Mouse (Mus musculus) effector memory CD4-positive, alpha-beta T cell, adult 7 months (primary cell): ENCODE results near the gene Prl3d2. TPM values are rescaled to one million over a fixed set of nuclear protein-coding genes. Genes with fewer than 3 reads are reported as not detected.

ENCODE experiments used
- polyA plus RNA-seq: library from polyadenylated mRNA; unstranded; fragments of 100-300 nt; shearing (Covaris generic); gene quantifications from one replicate; pipeline ENCODE4 v1.2.1, GENCODE M21; 2017

Gene Prl3d2
- polyA plus RNA-seq = not detected

DNA sequence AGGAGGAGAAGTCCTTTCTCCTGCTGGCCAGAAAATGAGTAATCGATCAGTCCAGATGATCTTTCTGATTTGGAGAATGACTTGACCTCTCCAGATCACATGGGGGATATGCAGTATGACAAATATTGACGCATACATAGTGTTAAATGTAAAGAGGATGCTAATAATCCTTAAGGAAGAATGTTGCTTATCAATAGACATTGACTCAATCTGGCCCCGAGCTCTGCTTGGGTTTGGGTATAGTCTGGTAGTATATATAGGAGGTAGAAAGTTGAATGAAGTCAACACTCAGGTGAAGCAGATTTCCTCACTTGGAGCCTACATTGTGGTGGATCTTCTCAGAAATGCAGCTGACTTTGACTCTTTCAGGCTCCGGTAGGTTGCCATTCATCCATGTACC lies at the start of gene Prl3d2:
Gene Prl3d2 (plus strand): TSS at position 301 of the 400 bp plus-strand sequence.

DNA sequence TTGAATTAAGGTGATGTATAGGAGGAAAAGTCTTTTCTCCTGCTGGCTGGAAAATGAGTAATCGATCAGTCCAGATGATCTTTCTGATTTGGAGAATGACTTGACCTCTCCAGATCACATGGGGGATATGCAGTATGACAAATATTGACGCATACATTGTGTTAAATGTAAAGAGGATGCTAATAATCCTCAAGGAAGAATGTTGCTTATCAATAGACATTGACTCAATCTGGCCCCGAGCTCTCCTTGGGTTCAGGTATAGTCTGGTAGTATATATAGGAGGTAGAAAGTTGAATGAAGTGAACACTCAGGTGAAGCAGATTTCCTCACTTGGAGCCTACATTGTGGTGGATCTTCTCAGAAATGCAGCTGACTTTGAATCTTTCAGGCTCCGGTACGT lies 27.6 kb upstream of the Prl3d2 start, which contains the start of gene Prl3d1:
Gene Prl3d1 (plus strand): TSS at position 301 of the 400 bp plus-strand sequence.

DNA sequence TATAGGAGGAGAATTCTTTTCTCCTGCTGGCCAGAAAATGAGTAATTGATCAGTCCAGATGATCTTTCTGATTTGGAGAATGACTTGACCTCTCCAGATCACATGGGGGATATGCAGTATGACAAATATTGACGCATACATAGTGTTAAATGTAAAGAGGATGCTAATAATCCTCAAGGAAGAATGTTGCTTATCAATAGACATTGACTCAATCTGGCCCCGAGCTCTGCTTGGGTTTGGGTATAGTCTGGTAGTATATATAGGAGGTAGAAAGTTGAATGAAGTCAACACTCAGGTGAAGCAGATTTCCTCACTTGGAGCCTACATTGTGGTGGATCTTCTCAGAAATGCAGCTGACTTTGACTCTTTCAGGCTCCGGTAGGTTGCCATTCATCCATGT lies 35.0 kb downstream of the Prl3d2 start, which contains the start of gene Prl3d3:
Gene Prl3d3 (plus strand): TSS at position 301 of the 400 bp plus-strand sequence.

Other genes with a start within 250 kb of the Prl3d2 start
- gene Prl, start 64.1 kb upstream of the Prl3d2 start, polyA plus RNA-seq = 0.51 TPM
- not detected for gene Prl3d1, start 27.5 kb upstream of the Prl3d2 start, polyA plus RNA-seq
- gene Prl3d3, start 35.1 kb downstream of the Prl3d2 start, polyA plus RNA-seq = not detected
- gene Prl3c1, start 75.0 kb downstream of the Prl3d2 start, polyA plus RNA-seq = not detected
- gene Prl3b1, start 120.1 kb downstream of the Prl3d2 start, polyA plus RNA-seq = not detected
- not detected for gene Prl3a1, start 137.7 kb downstream of the Prl3d2 start, polyA plus RNA-seq
- 0.60 TPM for gene Prl6a1, start 190.9 kb downstream of the Prl3d2 start, polyA plus RNA-seq
- gene Prl8a2, start 224.0 kb downstream of the Prl3d2 start, polyA plus RNA-seq = not detected